Mouse (Mus musculus) left cerebral cortex, postnatal 25 days (tissue): ENCODE measurements around the gene Cpne1. TPM values are rescaled to one million over a fixed set of nuclear protein-coding genes. Genes with fewer than 3 reads are reported as not detected.

ENCODE experiments used
- DNase-seq, 2 experiments: peaks; one replicate each; pipeline ENCODE4 v3.0.0; 2022; ENCODE audit warnings: low spot score in 2 of 2, mixed read lengths in 1 of 2
- intact Hi-C: fragments of 180-260 bp; cut with DNase I; formaldehyde crosslinking; loops from one replicate; pipeline ENCODE4 v1.15.1; 2025
- total RNA-seq, 2 experiments: library from RNA; stranded (reverse); gene quantifications; 2 replicates each; pipeline ENCODE4 v1.2.3; 2021

Gene Cpne1
- total RNA-seq, 2 experiments from 2014 or later, result 22.5 to 30.3 TPM

DNA sequence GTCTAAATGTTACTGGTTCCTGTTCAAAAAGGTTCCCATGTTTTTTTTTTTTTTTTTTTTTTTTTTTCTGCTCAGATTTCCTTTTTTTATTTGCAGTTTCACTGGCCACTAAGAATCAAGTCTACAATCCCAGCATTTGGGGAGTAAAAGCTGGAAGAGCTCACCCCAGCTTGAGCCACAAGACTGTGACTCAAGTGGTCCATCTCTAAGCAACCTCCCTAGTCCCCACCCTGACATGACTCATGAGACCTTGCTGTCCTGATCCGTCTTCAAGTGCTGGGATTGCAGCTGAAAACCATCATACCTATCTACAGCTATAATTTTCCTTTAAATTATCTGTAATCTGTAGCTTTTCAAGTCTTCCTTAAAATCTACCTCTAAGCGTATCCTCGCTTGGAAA is 27.2 kb downstream of the Cpne1 start:
- intact Hi-C loops, result no loop called here
- no peak for DNase-seq

DNA sequence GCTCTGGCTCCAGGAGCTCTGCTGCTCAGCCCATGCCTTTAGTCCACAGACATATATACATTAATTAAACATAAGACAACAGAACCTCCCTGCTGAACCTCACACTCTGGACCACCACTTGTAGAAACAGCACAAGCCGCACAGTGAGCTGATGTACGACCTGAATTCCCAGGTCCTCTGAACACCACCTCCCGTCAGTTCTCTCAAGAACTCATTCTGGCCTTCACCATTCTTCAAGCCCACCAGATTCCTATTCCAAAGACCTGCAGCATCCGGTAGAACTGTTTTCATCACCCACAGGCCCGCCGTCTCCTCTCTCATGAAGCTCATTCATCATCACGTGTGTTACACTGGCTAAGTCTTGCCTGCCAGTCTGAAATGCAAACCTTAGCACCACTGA is 31.4 kb downstream of the Cpne1 start:
- intact Hi-C loops, result no loop called here
- DNase-seq, result no peak

DNA sequence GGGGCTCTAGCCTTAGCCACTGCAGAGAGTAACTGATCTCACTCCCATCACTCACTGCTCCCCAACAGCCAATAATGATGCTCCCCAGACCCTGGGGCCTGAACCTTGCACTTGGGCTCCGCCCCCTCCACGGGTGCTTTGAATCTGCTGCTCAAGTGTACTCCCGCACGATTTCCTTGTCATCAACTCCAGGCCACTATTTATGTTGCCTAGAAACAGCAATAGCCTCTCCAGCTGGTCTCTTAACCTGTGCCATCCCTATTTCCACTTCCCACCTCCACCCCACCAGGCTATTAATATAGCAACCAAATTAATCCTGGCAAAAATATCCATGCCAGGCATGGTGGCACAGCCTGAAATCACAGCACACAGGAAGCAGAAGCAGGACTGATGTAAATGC is 32.1 kb downstream of the Cpne1 start:
- DNase-seq, result no peak
- intact Hi-C loops, result no loop called here

DNA sequence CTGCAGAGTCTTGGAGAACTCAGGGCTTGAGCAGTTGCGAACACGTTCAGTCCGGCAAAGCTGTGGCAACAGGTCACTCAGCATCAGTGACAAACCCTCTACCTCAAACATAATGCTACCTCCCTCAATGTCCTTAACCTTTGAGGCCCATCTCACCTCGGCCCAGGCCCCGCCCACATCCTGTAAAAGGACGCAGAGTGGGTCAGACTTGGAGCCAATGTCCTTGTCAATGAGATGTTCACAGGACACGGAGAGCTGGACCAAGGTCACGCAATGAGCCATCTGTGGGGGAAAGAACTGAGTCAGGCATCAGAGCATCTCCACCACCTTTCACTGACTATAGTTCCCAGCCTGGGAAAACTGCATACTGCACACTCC is 32.6 kb downstream of the Cpne1 start:
- intact Hi-C loops, result no loop called here
- no peak for DNase-seq

DNA sequence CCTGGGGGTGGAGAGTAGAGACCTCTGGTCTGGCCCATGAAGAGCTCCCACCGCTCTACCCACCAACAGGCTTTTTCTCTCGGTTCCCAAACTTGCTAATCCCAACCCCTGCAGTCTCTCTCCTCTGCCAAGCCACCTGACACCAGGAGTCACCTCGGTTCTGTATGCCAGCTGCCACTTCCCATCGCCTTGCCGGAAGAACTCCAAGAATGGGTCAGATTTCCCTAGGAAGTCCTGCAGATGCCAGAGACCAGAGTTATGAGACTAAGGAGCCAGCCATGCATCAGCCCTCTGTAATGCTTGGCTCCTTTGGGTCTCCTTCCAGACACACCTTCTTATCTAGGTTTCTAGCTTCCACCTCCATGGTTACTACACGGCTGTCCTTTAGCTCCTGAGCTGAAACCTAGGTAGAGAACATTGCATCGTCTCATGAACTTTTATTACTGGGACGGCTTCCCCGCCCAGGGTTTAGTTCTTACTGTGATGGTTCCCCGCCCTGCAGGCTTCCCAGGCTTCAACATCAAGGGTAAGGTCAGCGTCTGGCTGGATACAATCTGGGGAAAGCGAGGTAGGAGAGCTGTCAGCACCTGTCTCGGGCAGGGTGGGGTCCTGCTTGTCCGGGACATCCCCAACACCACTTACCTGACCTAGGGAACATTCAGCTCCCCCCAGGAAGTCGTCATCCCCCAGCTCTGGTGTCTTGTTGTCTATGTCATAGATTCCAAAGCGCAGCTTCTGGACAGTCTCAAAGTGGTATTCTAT is 33.2 kb downstream of the Cpne1 start:
- intact Hi-C loops, result no loop called here
- no peak for DNase-seq

DNA sequence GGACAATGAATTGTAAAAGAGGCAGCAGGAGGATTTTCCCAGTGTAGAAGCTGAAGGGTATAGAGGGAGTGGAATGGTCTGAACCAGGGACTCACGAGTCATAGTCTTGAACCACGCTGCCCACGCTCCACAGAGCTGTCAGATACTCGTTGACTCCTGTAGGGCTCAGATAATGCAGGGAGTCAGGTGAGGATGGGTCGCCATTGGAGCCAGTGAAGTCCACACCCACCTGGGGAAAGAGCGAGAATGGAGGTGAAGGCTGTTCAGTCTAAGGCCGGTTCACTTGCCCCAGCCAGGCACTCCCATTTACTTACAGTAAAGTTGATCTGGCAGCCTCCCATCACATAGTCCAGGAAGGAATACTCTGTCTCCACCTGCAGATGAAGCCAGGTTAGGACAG is 34.3 kb downstream of the Cpne1 start:
- intact Hi-C loops, result no loop called here
- no peak for DNase-seq

DNA sequence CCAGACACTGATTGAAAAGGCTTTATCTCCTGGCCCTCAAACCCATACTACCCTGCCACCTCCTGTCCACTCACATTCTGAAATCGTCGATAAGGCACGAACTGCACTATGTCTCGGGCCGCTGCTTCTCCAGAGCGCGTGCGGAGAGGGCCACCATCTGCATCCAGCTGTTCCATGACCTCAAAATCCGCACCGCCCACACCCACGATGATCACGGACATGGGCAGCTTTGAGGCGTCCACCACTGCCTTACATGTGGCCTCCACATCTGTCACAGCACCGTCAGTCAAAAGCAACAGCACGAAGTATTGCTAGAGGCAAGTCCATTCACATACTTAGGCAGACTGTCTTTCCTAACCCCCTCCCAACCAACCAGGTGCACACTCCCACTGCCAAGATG is 38.0 kb downstream of the Cpne1 start:
- intact Hi-C loops, result no loop called here
- DNase-seq, result no peak

DNA sequence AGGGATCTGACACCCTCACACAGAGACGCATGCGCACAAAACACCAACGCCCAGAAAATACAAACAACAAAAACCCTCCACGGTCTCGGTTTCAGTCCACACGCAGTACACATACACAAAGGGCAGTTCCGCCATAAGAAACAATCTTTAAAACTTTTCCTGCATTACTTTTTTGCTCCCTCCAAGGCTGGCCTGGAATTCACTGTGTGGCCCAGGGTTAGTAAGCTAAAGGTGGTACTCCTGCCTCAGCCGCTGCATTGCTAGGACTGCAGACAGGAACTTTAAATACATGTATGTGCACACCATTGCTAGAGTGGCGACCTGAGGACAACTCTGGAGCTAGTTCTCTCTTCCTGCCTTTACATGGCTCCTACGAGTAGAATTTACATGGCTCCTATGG is 40.5 kb downstream of the Cpne1 start:
- intact Hi-C loops, result no loop called here
- no peak for DNase-seq

DNA sequence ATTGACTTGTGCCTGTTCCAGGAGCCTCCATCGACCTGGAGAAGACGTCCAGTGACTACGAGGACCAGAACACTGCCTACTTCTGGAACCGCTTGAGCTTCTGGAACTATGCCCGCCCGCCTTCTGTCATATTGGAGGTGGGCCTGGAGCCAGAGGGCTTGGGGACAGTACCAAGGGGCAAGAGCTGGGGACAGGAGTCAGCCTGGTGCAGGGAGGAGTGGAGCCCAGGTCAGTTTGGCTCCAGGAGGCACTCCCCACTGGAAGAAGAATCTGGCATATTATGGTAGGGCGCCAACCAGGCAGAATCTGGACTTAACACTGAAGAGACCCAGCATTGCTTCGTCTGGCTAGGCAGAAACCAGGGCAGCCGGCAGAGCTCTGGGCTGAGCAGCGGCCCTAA is 43.8 kb downstream of the Cpne1 start:
- no peak for DNase-seq
- intact Hi-C loops, result no loop called here

DNA sequence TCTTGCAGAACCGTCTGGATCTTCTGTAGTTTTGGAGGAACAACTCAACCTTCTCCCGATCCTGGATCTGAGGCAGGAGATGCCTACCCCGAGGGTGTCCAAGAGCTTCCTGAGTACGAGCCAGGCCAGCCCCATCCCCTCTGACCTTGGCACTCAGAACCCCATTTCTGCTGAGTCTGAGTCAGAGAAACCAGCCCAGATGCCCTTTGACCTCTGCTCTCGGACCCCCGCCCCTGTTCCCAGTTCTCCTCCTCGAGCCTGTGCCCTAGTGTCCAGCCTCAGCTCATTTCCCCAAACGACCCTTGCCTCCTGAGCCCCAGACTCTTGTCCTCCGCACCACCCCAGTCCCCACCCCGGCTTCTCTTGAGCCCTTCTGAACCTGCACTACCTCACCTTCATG is 45.6 kb downstream of the Cpne1 start:
- intact Hi-C loops, result no loop called here
- no peak for DNase-seq

DNA sequence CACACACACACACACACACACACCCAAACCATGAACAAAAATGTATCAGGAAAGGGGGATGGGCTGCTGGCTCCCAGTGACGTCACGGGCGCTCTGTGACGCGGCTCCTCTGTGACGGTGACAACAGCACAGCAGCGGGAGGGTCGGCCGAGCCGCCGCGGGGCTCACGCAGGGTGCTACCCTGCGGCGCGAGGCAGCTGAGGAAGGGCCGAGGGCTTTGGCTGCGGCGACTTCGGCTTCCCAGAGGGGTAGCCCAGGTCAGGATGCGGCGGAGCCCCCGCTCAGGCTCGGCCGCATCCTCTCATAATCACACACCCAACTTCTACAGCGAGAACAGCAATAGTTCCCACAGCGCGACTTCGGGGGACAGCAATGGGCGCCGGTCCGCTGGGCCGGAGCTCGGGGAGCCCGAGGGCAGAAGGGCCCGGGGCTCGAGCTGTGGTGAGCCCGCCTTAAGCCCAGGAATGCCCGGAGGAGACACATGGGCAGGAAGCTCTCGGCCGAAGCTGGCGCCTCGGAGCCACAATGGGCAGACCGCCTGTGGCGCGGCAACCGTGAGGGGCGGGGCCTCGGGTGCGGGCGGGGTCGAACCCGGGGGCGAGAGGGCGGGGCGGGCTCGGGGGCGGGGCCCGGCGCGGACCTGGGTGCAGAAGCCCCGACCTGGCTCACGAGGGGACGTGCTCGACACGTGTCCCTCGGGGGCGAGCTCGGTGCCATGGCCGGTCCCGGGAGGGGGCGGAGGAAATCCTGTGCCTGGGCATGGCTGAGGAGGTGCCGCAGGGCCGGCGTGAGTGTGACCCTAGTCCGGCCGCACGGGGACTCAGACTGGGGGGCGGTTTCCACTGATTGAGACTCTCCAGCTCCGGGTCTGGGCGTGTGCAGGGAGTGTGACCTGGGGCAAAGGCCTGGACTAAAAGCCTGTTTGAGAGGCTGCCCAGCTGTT is 46.4 kb downstream of the Cpne1 start, which contains the start of gene Spag4:
Gene Spag4 (plus strand): TSS at position 77 of the 943 bp plus-strand sequence.
- peak; percentile 61 to 67 for DNase-seq
- intact Hi-C loops, result no loop called here

DNA sequence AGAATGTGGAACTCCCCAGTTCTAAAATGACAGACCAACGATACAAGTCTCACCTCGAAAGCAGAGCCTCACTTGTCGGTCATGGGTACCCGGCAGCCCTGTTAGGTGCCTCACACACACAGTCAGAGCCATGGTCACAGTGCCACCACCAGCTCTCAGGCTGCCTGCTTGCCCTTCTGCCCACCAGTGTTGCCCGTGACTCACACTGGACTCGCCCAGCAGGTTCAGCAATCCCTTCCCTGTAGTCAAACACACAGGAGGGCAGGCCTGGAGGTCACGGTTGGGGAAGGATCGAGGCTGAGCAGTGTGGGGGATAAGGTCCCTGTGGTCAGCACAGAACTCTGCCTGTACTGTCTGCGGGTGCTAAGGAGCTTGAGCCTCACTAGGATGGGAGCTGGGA is 58.9 kb downstream of the Cpne1 start, which contains the start of gene Fer1l4:
Gene Fer1l4 (minus strand): TSS at position 132 of the 400 bp plus-strand sequence.
- DNase-seq, result no peak

DNA sequence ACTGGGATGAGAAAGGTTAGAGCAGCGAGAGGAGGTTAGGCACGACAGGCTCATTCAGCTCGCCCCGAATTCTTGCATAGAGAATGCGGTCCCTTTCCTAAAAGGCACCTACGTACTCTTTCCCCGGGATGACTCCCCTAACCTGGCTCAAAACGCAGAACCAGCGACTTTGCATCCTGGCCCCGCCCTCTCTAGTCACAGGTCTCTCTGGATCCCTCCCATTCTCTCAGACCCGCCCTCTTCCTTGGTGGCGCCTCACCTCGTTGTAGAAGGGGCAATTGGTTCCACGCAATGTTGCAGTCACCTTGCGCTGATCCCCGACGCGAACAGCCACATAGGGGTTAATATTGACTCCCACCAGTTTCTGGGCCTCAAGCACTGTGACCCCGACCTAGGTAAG is 63.8 kb downstream of the Cpne1 start:
- DNase-seq, result no peak
- intact Hi-C loops, result no loop called here

More for the DNA sequence above, 58.9 kb downstream of the Cpne1 start, which contains the start of gene Fer1l4:
- intact Hi-C loops, result no loop called here

DNA sequence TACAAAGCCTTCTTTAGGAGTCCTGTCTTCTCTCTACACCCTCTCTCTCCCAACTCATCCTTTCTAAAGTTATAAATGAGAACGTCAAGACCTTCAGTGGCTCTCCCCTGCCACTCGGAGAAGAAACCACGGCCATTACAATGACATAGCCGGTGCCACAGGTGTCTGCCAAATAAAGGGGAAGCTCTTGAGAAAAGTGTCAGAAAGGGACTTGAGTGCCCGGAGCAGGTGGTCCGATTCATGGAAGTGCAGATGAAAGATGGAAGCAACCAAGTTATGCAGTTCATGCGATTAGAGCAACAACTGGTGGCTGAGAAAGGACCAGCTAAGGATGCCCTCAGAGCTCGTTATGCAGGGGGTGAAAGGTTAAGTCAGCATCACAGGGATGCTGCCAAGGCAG is 68.9 kb downstream of the Cpne1 start:
- no peak for DNase-seq
- intact Hi-C loops, result no loop called here

DNA sequence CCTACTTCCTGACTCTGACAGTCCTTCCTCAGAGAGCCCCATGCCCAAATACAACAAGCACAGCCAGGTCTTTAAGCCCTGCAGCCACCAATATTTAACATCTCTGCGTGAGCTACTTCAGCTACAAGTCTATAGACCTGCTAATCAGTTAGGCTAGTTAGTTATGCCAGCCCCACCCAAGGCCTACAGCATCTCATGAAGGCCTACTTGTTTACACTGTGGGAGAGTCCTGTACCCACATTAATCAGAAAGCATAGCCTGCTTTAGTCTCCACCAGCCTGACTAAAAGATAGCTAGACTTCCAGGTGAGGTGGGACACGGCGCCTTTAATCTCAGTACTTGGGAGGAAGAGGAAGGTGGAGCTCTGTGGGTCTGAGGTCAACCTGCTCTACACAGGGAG is 72.4 kb downstream of the Cpne1 start:
- DNase-seq, result no peak
- intact Hi-C loops, result no loop called here

DNA sequence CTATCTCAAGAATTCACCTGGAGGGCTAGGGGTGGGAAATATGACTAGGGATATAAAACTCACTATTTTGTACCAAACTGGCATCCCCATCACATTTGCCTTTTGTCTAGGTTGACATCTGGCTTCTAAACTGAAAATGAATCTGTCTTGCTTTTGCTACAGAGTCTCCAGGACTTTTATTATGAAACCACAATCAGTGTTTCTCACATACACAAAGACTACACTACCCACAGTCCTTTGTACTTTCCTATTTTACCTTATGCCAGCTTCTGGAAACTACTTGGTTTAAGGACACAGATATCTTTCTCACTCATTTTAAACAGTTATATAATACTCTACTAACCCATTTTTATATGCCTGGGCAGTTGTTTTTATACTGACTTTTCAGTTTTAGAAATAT is 86.3 kb downstream of the Cpne1 start:
- no peak for DNase-seq
- intact Hi-C loops, result no loop called here

Other genes with a start within 250 kb of the Cpne1 start
- 10 to 100 TPM; 59.7 to 61.8 TPM for gene Uqcc1, start 181.7 kb downstream of the Cpne1 start, total RNA-seq
- gene Gm15557, start 171.2 kb downstream of the Cpne1 start, total RNA-seq, result not detected
- gene Gdf5, start 166.6 kb downstream of the Cpne1 start, total RNA-seq, result under 1 TPM in 1 of 2 experiments, not detected in 1; 0.23 TPM
- 10 to 100 TPM; 15.8 to 18.4 TPM for gene Cep250, start 155.5 kb downstream of the Cpne1 start, total RNA-seq
- 1 to 10 TPM; 1.5 to 2.1 TPM for gene 6430550D23Rik, start 104.0 kb downstream of the Cpne1 start, total RNA-seq
- gene Ergic3, start 103.9 kb downstream of the Cpne1 start, total RNA-seq, result 100 to 1,000 TPM; 199 to 206 TPM
- gene Fer1l4, start 59.0 kb downstream of the Cpne1 start, total RNA-seq, result not detected
- gene Spag4, start 46.8 kb downstream of the Cpne1 start, total RNA-seq, result 1 to 10 TPM; 3.6 to 4.2 TPM
- gene Rbm12, start within 50 bp of the Cpne1 start, total RNA-seq, result 10 to 100 TPM; 22.4 to 24.6 TPM
- gene Gm28036, start 15.1 kb upstream of the Cpne1 start, total RNA-seq, result 10 to 100 TPM; 19.1 to 22.0 TPM
- 100 to 1,000 TPM; 168 to 181 TPM for gene Romo1, start 32.1 kb upstream of the Cpne1 start, total RNA-seq
- 10 to 100 TPM; 37.8 to 42.7 TPM for gene Nfs1, start 32.2 kb upstream of the Cpne1 start, total RNA-seq
- gene Rbm39, start 68.3 kb upstream of the Cpne1 start, total RNA-seq, result 100 to 1,000 TPM; 279 to 290 TPM
- gene Phf20, start 84.5 kb upstream of the Cpne1 start, total RNA-seq, result 10 to 100 TPM; 68.3 to 76.5 TPM
- gene Cnbd2, start 200.3 kb upstream of the Cpne1 start, total RNA-seq, result 1 to 10 TPM; 5.4 to 5.5 TPM
- gene Scand1, start 200.7 kb upstream of the Cpne1 start, total RNA-seq, result 10 to 100 TPM; 86.0 to 89.2 TPM